Mouse (Mus musculus) ES-CJ7 (cell line): ENCODE measurements around the gene Plekhg3.
A peak's percentile ranks its signal among the peaks of the same experiment; 100 is the strongest.

Source experiments
- DNase-seq: peaks from one replicate; pipeline ENCODE4 v3.0.0; 2011; ENCODE audit warnings: low read depth, low spot score

Plekhg3 gene

GRCm38 (mm10) chr12:76583454-76583853 is 52.8 kb downstream of the Plekhg3 start:
- peak; percentile 53 for DNase-seq

DNA sequence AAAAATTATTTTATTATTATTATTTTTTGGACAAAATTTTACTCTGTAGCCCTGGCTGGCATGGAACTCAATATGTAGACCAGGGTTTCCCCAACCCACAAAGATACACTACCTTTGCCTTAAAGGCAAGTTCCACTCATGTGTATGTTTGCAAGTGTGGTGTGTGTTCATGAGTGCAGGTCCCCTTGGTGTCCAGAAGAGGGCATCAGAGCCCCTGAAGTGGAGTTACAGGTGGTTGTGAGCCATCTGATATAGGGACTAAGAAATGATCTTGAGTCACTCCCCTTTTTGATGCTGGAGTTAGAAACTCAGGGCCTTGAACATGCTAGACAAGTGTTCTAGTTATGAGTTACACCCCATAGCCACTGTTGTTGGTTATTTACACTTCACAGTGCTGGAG is 54.3 kb downstream of the Plekhg3 start:
- peak; percentile 42 for DNase-seq

DNA sequence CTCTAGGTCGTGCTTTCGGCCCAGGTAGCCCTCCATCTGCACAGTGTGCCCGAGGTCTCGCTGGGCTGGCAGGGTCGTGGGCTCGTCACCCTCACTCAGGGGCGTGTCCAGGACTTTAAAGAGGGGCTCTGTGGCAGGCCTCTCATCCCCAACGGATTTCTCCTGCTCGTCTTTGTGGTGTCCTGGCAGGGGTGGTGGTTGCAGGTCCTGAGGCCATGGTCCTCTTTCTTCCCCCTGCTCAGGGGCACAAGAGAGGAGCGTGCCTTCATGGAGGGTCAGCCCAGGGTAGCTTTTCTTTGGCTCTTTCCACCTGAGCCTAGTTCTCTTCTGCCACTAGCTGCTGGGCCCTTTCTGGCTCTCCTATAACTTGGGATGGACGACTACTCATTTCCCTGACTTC is 56.7 kb downstream of the Plekhg3 start:
- DNase-seq = no peak

DNA sequence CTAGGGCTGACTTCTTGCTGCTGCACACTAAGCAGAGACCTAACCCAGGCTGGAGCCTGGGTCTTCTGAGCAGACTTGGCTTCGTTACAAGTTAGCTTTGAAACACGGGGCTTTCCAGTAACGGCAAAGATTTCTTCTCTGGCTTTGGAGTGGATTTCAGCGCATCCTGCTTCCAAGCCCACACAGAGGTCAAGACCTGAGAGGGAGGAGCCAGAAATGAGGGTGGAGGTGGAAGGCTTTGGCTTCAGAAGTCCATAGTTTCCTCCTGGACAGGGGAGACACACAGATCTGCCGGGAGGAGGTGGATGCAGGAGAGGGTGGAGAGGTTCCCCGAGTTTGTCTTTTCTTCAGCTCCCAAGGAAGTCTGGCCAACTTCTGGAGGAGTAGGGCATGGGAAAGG is 58.8 kb downstream of the Plekhg3 start:
- no peak for DNase-seq

GRCm38 (mm10) chr12:76591037-76591436 is 60.3 kb downstream of the Plekhg3 start:
- no peak for DNase-seq

DNA sequence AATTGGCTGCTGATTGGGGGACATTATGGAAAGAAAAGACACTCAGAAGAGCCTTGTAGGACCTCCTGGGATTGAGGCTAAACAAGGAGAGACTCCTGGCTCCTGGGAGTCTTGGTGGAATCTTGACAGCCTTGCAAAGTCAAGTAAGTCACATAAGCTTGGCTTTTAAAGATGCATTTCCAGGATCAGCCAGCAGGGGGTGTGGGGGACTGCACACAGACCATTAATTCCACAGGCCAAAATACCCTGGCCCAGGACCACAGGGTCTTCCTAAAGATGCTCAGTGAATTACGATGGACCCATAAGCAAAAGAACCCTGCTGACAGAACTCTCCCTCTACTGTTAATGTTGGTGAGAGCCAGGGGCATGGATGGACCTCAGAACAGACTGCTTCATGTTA is 61.5 kb downstream of the Plekhg3 start:
- DNase-seq = peak; percentile 71

- DNase-seq = no peak
Measured at GRCm38 (mm10) chr12:76593254-76593653, 62.6 kb downstream of the Plekhg3 start.

DNA sequence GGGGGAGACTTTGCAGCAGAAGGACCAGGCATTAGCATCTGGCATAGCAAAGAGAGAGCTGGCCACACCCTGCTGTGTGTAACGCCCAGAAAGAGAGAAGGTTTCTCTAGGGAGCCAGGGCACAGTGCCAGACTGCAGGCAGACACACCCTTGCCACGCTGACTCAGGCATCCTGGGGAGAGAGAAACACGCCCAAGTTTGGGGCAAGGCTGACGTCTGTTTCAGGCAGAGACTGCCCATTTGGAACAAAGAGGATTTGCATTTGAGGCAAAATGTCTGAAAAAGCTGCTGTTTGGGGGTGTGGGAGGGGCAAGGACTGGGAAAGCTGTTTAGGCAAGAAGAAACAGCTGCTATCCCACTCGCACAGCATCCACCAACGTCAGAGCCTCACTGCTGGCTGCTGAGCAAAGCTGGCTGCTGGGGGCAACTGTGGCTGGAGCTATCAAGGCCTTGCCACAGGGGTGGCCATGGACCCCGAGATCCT is 63.2 kb downstream of the Plekhg3 start:
- DNase-seq = peak; percentile 57

DNA sequence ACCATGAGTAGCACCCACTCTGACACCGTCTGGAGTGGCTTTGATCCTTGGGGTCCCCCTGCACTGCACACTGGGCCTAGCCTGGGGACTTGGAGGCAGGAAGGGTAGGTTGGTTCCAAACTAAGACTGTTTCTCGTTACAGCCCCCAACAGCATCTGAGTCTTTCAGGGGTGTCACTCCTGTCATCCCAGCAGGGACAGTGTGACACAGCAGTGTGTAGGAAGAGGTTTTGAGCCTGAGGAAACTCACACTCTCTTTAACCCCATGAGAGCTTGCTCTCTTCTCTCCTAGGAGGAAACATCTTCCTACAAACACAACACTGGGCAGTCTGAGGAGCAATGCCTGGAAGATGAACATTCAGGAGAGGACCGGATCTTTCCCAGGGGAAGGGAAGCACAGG is 63.9 kb downstream of the Plekhg3 start:
- DNase-seq = no peak

DNA sequence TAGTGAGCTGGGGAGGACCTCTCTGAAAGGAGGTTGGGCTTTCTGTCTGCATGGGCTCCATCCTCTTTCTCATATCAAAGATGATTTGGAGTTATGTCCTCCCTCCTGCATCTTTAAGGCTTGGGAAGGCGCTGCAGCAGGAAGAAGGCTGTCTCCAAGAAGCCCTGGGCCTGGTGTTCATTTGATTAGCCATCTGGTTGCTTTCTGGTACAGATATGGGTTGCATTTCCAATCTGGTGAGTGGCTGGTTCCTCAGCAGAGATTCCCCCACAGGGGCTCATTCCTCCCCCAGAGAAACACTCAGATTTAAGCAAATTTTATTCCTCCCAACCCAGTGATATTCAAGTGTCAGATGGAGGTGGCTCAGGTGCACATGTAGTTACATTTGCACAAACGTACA is 65.1 kb downstream of the Plekhg3 start:
- no peak for DNase-seq

GRCm38 (mm10) chr12:76596292-76597023 is 65.8 kb downstream of the Plekhg3 start:
- DNase-seq = peak; percentile 76

GRCm38 (mm10) chr12:76597577-76598100 is 66.9 kb downstream of the Plekhg3 start:
- DNase-seq = no peak

- no peak for DNase-seq
Measured at GRCm38 (mm10) chr12:76598196-76598928, 67.7 kb downstream of the Plekhg3 start.

- no peak for DNase-seq
Measured at GRCm38 (mm10) chr12:76603779-76604178, 73.1 kb downstream of the Plekhg3 start.

GRCm38 (mm10) chr12:76604546-76604945 is 73.9 kb downstream of the Plekhg3 start:
- no peak for DNase-seq

GRCm38 (mm10) chr12:76605837-76606236 is 75.1 kb downstream of the Plekhg3 start:
- no peak for DNase-seq

DNA sequence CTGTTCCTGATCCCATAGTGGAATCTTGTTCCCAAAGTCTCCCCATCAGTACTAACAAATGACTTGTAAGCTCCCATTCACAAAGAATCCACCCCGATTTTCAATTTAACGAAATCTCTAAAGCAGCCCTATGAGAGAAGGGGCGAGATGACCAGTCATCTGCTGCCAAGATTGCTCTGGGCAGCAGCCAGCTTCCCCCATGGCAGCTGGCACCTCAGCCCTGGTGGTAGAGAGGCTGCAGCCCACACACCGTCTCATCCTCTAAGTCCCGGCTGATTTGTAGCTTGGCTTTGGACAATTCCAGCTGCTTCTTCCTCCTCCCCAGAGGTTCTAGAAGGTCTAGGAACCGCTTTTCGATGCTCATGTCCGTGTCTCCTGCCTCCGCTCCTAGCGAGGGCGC is 77.5 kb downstream of the Plekhg3 start:
- DNase-seq = no peak

GRCm38 (mm10) chr12:76608997-76609565 is 78.4 kb downstream of the Plekhg3 start:
- peak; percentile 20 for DNase-seq

DNA sequence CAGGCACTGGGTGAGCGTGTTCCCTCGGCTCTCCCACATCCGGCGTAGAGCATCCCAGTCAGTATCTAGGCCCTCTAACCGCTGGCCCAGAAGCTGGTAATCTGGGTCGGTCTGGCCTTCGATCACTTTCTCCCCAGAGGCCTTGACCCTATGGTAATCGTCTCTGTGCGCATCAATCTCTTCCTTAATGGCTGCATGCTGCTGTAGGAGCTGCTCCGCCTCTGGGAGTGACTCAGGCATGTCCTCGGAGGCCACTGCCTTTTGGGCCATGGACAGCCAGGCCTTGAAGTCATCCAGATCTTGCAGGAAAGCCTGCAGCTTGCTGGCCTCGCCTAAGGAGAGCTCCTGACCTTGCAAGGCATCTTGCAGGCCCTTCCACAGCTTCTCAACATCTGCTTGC is 81.9 kb downstream of the Plekhg3 start:
- DNase-seq = no peak

- DNase-seq = no peak
Measured at GRCm38 (mm10) chr12:76614868-76615579, 84.3 kb downstream of the Plekhg3 start.

DNA sequence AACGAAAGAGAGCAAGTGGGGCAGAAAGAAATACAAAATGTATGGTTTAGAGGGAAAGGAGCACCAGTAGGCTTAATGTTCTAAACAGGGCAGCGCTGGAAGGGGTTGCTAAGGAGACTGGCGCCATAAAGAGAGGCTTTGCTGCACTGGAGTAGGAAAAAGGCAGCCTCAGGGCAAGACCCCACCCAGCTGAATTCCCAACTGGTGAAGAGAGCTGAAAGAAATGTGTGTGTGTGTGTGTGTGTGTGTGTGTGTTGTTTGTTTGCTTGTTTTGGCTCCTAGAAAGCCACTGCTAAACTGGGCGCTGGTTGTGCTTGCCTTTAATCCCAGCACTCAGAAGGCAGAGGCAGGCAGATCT is 84.9 kb downstream of the Plekhg3 start:
- DNase-seq = peak; percentile 25

DNA sequence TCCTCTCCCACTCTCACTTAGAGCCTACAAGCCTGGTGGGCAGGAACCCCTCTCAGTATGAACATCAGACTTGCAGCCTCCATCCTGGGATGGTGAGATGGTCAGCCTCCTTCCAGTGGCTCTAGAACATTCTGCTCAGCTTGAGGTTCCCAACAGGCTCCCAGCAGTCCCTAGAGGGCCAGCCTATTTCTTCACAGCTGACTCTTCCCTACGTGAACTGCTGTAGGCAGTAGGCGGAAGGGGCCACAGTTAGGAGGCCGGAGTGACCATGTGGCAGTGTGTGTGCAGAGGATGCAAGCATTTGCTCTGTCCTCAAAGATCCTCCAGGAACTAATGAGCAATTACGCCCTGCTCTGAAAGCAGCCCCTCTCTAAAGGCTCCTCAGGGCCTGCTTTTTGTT is 87.5 kb downstream of the Plekhg3 start:
- no peak for DNase-seq
